Mouse (Mus musculus) embryonic facial prominence, embryonic 12.5 days (tissue): ENCODE data around the gene Slc35g3. TPM values are rescaled to one million over a fixed set of nuclear protein-coding genes. Genes with fewer than 3 reads are reported as not detected.

Source experiments
- ATAC-seq: fragments of 200-750 bp; cut with Nextera tagmentation; 2 replicates; pipeline ENCODE4 v1.8.0; 2017; ENCODE audit not compliant: insufficient number of reproducible peaks, insufficient read depth, low FRiP score, low TSS enrichment
- H3K27ac ChIP-seq: fragments of 300-500 bp; sonication (generic); 2 replicates; pipeline ENCODE4 v1.5.1; 2016; ENCODE audit warnings: mild to moderate bottlenecking
- H3K27me3 ChIP-seq: fragments of 300-500 bp; sonication (generic); 2 replicates; pipeline ENCODE4 v1.6.1; 2016; ENCODE audit warnings: mild to moderate bottlenecking, moderate library complexity
- H3K36me3 ChIP-seq: fragments of 300-500 bp; sonication (generic); 2 replicates; pipeline ENCODE4 v1.6.1; 2016; ENCODE audit warnings: mild to moderate bottlenecking
- H3K4me1 ChIP-seq: fragments of 300-500 bp; sonication (generic); 2 replicates; pipeline ENCODE4 v1.6.1; 2016
- H3K4me2 ChIP-seq: fragments of 300-500 bp; sonication (generic); replicated peaks from 2 replicates; pipeline ENCODE4 v1.6.1; 2016; ENCODE audit warnings: mild to moderate bottlenecking, moderate library complexity
- H3K4me3 ChIP-seq: fragments of 300-500 bp; sonication (generic); 2 replicates; pipeline ENCODE4 v1.5.1; 2016; ENCODE audit warnings: mild to moderate bottlenecking
- H3K9ac ChIP-seq: fragments of 300-500 bp; sonication (generic); 2 replicates; pipeline ENCODE4 v1.6.1; 2016; ENCODE audit warnings: mild to moderate bottlenecking, moderate library complexity
- H3K9me3 ChIP-seq: fragments of 300-500 bp; sonication (generic); 2 replicates; pipeline ENCODE4 v1.6.1; 2016; ENCODE audit warnings: mild to moderate bottlenecking, moderate library complexity
- WGBS: fragments of 180-500 bp; shearing (Covaris S2); methylation state at CpG from one replicate; pipeline ENCODE4 v1.1.7; 2016; 5-methylcytosine and 5-hydroxymethylcytosine counted together
- polyA plus RNA-seq: library from polyadenylated mRNA; unstranded; fragments of >200 nt; fragmentation: Nextera tagmentation; extraction: Ambion mirVana; gene quantifications from 2 replicates; pipeline ENCODE4 v1.2.1, GENCODE M21; 2016

The Slc35g3 gene
- polyA plus RNA-seq, 1 experiment from 2014 or later: not detected

GRCm38 (mm10) chr11:69800392-69801197, 38.8 kb upstream of the Slc35g3 start:
- H3K9me3 ChIP-seq: no peaks in the 10 kb centered on the region
- peak; percentile 74 for ATAC-seq
- peak overlapping the region; percentile 83 for H3K27ac ChIP-seq
- peaks cover 54% of the 10 kb centered on the region for H3K4me1 ChIP-seq
- H3K9ac ChIP-seq: peak overlapping the region; percentile 68
- peak overlapping the region; percentile 90 for H3K4me2 ChIP-seq
- under 1% methylated on average over 36 of the region's 36 CpGs for WGBS
- no peaks in the 10 kb centered on the region for H3K36me3 ChIP-seq
- H3K27me3 ChIP-seq: peaks cover 77% of the 10 kb centered on the region
- H3K4me3 ChIP-seq: peak overlapping the region; percentile 57

DNA sequence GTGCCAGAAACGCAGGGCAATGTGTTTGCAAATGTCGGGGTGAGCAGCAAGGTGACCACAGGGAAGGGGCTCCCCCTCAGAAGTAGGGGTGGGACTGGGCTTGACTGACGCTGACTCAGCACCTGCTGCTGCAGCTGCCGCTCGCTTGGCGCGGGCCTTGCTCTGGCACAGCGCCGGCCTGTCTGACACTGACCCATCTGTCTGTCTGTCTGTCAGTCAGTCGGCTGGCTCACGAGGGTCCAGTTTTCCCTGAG, 38.3 kb upstream of the Slc35g3 start:
- H3K27ac ChIP-seq: peak overlapping the region; percentile 83
- H3K9ac ChIP-seq: peak overlapping the region; percentile 68
- no peaks in the 10 kb centered on the region for H3K36me3 ChIP-seq
- no peaks in the 10 kb centered on the region for H3K9me3 ChIP-seq
- ATAC-seq: 0 out of 2 replicates have a peak, but pooled peaks have one; percentile 23
- peak overlapping the region; percentile 90 for H3K4me2 ChIP-seq
- peaks cover 55% of the 10 kb centered on the region for H3K4me1 ChIP-seq
- H3K27me3 ChIP-seq: peaks cover 72% of the 10 kb centered on the region
- WGBS: 0% methylated on average over 11 of the region's 11 CpGs
- peak overlapping the region; percentile 57 for H3K4me3 ChIP-seq

DNA sequence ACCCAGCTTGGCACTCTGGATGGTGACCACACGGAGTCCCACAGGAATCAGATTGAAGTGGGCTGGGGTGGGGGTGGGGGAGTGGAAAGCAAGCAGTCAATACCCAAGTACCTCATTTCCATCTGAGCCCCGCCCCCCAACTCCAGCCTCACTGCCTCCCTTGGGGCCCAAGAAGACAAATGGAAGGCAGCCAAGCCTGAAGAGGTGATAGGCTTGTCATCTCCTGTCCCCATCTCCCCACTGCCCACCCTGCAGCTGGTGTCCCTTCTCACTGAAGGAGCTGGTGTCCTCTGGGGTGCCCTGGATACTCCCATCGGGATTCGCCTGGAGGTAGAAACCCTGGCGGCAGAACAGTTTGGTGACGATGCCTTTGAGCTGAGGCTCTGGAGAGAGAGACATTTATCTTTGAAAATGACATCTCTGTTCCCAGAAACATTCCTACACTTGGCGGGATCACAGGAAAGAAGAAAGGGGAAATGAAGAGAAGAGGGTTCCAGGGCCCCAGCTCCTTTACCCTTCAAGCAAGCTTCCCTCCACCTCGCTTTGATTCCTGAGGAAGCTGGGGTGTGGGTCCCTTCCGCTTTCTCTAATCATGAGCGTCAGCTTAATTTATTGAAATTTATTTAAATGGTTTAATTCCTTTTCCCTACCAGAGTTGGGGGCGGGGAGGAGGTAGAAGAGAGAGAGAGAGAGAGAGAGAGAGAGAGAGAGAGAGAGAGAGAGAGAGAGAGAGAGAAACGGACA, 37.8 kb upstream of the Slc35g3 start:
- Histone ChIP-seq H3K9ac (no peak overlapping the region; the same call in 1 of the 2 replicates), H3K36me3 (no peaks in the 10 kb centered on the region), H3K4me2 (peak overlapping the region; percentile 90), H3K9me3 (no peaks in the 10 kb centered on the region), H3K27ac (peak overlapping the region; percentile 83; the same call in 1 of the 2 replicates), H3K27me3 (peaks cover 67% of the 10 kb centered on the region), H3K4me3 (peak overlapping the region; percentile 57), H3K4me1 (peaks cover 50% of the 10 kb centered on the region)
- WGBS: 23% methylated on average over 11 of the region's 12 CpGs
- no peak for ATAC-seq

DNA sequence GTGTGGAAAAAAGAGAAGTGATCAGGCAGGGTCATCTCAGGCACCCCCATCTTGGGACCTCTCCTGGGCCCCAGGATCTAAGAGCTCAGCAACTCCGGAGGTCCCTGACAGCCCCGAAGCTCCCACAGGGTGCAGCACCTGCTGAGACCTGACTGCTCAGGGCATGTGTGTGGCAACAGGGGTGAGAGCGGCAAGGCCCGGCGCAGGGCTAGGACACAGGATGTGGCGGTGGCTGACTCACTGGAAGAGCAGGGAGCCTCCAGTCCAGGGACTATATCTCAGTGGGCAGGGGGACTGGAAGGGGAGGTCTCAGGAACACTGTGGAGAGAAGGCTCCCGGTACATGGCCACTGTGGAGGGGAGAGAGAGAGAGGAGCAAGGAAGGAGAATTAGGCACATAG, 36.2 kb upstream of the Slc35g3 start:
- no peak overlapping the region for H3K9ac ChIP-seq
- H3K9me3 ChIP-seq: no peaks in the 10 kb centered on the region
- H3K4me1 ChIP-seq: peaks cover 34% of the 10 kb centered on the region
- H3K4me2 ChIP-seq: no peak overlapping the region
- ATAC-seq: no peak
- peaks cover 60% of the 10 kb centered on the region for H3K27me3 ChIP-seq
- H3K4me3 ChIP-seq: no peak overlapping the region
- 68% methylated on average over 7 of the region's 7 CpGs for WGBS
- H3K27ac ChIP-seq: no peak overlapping the region
- H3K36me3 ChIP-seq: no peaks in the 10 kb centered on the region

DNA sequence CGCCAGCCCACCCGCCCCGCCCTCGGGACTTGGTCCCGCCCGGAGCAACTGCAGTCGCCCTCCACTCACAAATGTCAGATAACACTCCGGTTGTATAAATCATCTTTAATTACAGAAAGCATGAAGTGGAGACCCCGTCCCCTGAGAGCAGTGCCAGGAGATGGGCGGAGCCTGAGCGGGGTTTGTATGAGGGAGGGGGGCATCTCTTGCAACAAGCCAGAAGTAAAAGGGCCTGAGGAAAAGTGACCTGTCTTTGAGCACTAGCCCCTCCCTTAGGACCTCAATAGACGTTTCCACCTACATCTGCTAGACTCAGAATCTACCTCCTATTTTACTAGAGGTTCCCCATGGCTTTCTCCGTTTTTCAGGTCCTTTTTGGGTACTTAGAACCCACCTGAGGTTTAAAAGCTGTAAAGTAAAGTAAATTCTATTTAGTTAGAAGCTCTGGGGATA, 34.2 kb upstream of the Slc35g3 start:
- WGBS: 3% methylated on average over 13 of the region's 13 CpGs
- H3K4me3 ChIP-seq: peak overlapping the region; percentile 43
- H3K4me1 ChIP-seq: peaks cover 19% of the 10 kb centered on the region
- no peaks in the 10 kb centered on the region for H3K36me3 ChIP-seq
- no peak for ATAC-seq
- H3K9ac ChIP-seq: peak overlapping the region; percentile 48
- peak overlapping the region; percentile 87 for H3K4me2 ChIP-seq
- H3K9me3 ChIP-seq: no peaks in the 10 kb centered on the region
- H3K27ac ChIP-seq: no peak overlapping the region
- H3K27me3 ChIP-seq: peaks cover 41% of the 10 kb centered on the region

- H3K27ac ChIP-seq: peak within 1 kb of the TSS; percentile 38; the same call in 1 of the 2 replicates
- H3K9ac ChIP-seq: peak within 1 kb of the TSS; percentile 48
- H3K4me2 ChIP-seq: peak within 1 kb of the TSS; percentile 87
- peak within 1 kb of the TSS; percentile 43 for H3K4me3 ChIP-seq
- peaks cover 41% of the 10 kb centered on the region for H3K27me3 ChIP-seq
- no peaks in the 10 kb centered on the region for H3K9me3 ChIP-seq
- ATAC-seq: peak; percentile 92
- WGBS: 2% methylated on average over 52 of the region's 52 CpGs
- H3K36me3 ChIP-seq: no peaks in the 10 kb centered on the region
- peaks cover 16% of the 10 kb centered on the region for H3K4me1 ChIP-seq
Measured at GRCm38 (mm10) chr11:69795168-69795982, 33.6 kb upstream of the Slc35g3 start, which contains the start of gene Chrnb1. Gene Chrnb1 (minus strand): TSS chr11:69795943.

GRCm38 (mm10) chr11:69793429-69793828, 31.7 kb upstream of the Slc35g3 start:
- WGBS: 57% methylated on average over 5 of the region's 5 CpGs
- H3K4me1 ChIP-seq: 0 out of 2 replicates have a peak, but pooled peaks cover 5% of the 10 kb centered on the region
- no peak overlapping the region for H3K4me2 ChIP-seq
- no peak overlapping the region for H3K4me3 ChIP-seq
- H3K36me3 ChIP-seq: no peaks in the 10 kb centered on the region
- H3K9me3 ChIP-seq: no peaks in the 10 kb centered on the region
- H3K27ac ChIP-seq: no peak overlapping the region
- ATAC-seq: no peak
- H3K27me3 ChIP-seq: peaks cover 36% of the 10 kb centered on the region
- H3K9ac ChIP-seq: no peak overlapping the region

DNA sequence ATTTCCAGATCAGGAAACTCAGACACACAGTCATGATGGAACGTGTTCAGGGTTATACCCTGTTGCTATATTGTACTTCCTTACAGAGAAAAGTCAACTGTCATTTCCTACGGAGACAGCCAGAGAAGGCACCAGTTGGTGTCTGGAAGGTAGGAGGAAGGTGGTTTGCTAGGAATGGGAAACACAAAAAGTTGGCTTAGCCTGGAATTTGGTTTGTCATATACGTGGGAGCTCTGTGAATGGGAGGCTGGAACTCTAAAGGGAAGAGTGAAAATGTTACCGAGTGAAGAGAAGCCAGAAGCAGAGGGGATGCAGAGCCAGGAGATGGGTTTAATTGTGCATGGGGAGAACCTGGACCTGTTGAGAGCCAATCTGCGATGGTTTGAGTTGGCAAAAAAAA, 29.7 kb upstream of the Slc35g3 start:
- H3K27ac ChIP-seq: no peak overlapping the region
- WGBS: 72% methylated on average over 5 of the region's 5 CpGs
- no peak for ATAC-seq

DNA sequence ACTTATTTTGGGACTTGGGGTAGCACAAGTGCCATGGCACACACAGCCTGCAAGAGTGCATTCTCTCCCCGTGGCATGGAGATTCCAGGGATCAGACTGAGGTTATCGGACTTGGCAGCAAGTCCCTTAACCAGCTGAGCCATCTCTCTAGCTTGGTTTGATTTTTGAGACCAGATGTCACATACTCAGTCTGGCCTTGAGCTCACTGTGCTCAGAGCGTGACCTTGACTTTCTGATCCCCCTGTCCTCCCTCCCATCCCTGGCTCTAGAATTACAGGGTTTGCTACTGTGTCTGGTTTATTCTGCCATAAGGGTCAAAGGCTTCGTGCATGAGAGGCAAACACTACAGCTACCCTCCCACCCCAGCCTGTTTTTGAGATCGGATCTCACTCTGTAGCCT, 27.7 kb upstream of the Slc35g3 start:
- Histone ChIP-seq H3K4me3 (no peak overlapping the region), H3K4me1 (no peaks in the 10 kb centered on the region), H3K27me3 (peaks cover 8% of the 10 kb centered on the region), H3K36me3 (no peaks in the 10 kb centered on the region), H3K9me3 (no peaks in the 10 kb centered on the region), H3K27ac (no peak overlapping the region), H3K4me2 (no peak overlapping the region), H3K9ac (no peak overlapping the region)
- WGBS: 47% methylated on average over 5 of the region's 5 CpGs
- no peak for ATAC-seq

More for the DNA sequence above, 29.7 kb upstream of the Slc35g3 start:
- Histone ChIP-seq H3K9me3 (no peaks in the 10 kb centered on the region), H3K9ac (no peak overlapping the region), H3K4me3 (no peak overlapping the region), H3K4me2 (no peak overlapping the region), H3K27me3 (peaks cover 16% of the 10 kb centered on the region), H3K36me3 (no peaks in the 10 kb centered on the region), H3K4me1 (0 out of 2 replicates have a peak, but pooled peaks cover 5% of the 10 kb centered on the region)

DNA sequence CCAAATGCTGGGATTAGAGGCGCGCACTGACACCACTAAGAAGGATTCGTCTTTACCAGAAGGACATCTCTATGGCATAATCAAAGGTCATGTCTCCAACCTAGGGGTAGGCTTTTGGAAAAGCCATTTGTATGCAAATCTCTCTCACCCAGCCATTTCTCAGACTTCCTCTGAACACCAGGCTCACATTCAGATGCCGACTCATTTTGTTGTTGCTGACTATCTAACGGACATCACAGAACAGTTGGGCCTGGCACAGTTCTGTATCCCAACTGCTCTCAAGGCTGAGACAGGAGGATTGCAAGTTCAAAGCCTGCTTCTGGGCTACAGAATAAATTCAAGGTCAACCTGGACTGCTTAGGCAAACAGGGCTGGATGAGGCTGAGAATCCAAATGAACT, 25.5 kb upstream of the Slc35g3 start:
- H3K9me3 ChIP-seq: no peaks in the 10 kb centered on the region
- H3K9ac ChIP-seq: no peak overlapping the region
- H3K4me2 ChIP-seq: no peak overlapping the region
- no peak overlapping the region for H3K27ac ChIP-seq
- ATAC-seq: no peak
- no peaks in the 10 kb centered on the region for H3K4me1 ChIP-seq
- H3K27me3 ChIP-seq: no peaks in the 10 kb centered on the region
- no peak overlapping the region for H3K4me3 ChIP-seq
- WGBS: 90% methylated on average over 5 of the region's 5 CpGs
- H3K36me3 ChIP-seq: no peaks in the 10 kb centered on the region

GRCm38 (mm10) chr11:69784793-69785272, 23.1 kb upstream of the Slc35g3 start:
- no peaks in the 10 kb centered on the region for H3K4me1 ChIP-seq
- peak overlapping the region; percentile 6; the same call in 1 of the 2 replicates for H3K4me2 ChIP-seq
- no peak overlapping the region for H3K27ac ChIP-seq
- peaks cover 6% of the 10 kb centered on the region; the same call in 1 of the 2 replicates for H3K27me3 ChIP-seq
- no peaks in the 10 kb centered on the region for H3K36me3 ChIP-seq
- WGBS: 44% methylated on average over 15 of the region's 15 CpGs
- no peak overlapping the region for H3K4me3 ChIP-seq
- no peak for ATAC-seq
- H3K9me3 ChIP-seq: no peaks in the 10 kb centered on the region
- no peak overlapping the region for H3K9ac ChIP-seq
